Mouse (Mus musculus): ENCODE data around the gene Cdk19.

DNA sequence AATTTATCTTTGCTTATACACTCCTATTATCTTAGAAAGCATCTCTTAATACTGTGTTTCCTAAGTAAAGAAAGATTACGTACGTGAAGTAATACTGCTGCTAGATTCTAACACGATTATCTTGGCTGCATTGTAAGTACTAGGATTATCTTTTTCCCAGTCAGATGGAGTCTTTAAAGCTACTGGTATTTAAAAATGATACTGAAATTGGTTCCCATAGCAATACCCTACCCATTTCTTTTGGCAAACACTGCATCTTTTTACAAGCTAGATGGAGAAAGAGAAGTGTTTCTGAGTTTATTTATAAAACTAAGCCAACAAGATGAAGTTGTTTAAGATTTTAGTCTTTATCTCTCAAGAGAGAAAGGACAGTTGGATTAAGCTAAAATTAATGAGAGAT lies 67.3 kb downstream of the Cdk19 start:
- TF ChIP-seq EP300 (IDR thresholded peaks at IDR 0.05; ENCODE audit: insufficient read depth, low read depth, low read length) (no peak), CTCF (IDR thresholded peaks at IDR 0.05; ENCODE audit: low read depth, low read length) (no peak)

Measured in ES-Bruce4 (cell line).